Mouse (Mus musculus) brown adipose tissue, adult 24 weeks (tissue): ENCODE results near the gene Arap1. TPM values are rescaled to one million over a fixed set of nuclear protein-coding genes. Genes with fewer than 3 reads are reported as not detected.
A peak's percentile ranks its signal among the peaks of the same experiment; 100 is the strongest.

Experiments
- H3K27ac ChIP-seq: fragments of 200-500 bp; replicated peaks from 2 replicates; pipeline ENCODE4 v1.5.1; 2012; ENCODE audit warnings: low read depth, mild to moderate bottlenecking, low read length
- H3K4me1 ChIP-seq: fragments of 200-500 bp; 2 replicates; pipeline ENCODE4 v1.6.1; 2012; ENCODE audit warnings: low read length, mixed read lengths; ENCODE audit not compliant: control insufficient read depth, insufficient read depth, insufficient read length
- H3K4me3 ChIP-seq: fragments of 200-500 bp; 2 replicates; pipeline ENCODE4 v1.5.1; 2012; ENCODE audit warnings: low read depth, mild to moderate bottlenecking, low read length, moderate library complexity; ENCODE audit not compliant: insufficient read depth
- polyA plus RNA-seq: library from polyadenylated mRNA; stranded (reverse); fragments of >200 nt; gene quantifications from 2 replicates; pipeline ENCODE4 v1.2.4, GENCODE M21; 2012; ENCODE audit not compliant: missing spikeins, insufficient read depth, insufficient read length

Arap1 gene
- polyA plus RNA-seq, 1 experiment = 23.3 TPM

DNA sequence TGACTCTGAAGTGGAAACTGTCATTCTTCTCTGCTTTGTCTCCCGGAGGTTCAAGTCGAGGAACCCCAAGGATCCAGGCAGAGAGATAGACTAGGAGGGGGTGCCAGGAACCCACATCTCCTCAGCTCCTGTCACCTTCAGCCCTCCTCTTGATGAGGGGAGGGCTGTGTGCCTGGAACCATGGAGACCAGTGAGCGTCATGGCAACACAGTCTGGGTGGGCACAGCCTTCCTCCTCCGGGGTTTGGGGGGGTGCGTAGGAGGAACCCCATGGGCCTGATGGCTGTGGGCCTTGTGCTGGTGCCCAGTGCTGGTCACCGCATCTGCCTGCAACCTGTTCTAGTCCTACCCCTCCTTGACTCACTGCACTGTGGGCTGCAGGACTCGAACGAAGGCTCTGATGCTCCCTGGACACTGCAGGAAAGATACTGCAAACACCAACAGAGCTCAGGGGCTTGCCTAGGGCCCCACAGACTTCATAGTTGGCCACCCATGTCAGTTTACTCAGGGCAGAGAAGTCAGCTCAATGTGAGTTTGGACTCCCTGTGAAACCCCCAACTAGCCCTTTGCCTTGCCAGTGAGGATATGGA, 67.7 kb downstream of the Arap1 start:
- no peaks in the 10 kb centered on the region for H3K4me1 ChIP-seq
- no peak overlapping the region for H3K4me3 ChIP-seq
- no peak overlapping the region for H3K27ac ChIP-seq

DNA sequence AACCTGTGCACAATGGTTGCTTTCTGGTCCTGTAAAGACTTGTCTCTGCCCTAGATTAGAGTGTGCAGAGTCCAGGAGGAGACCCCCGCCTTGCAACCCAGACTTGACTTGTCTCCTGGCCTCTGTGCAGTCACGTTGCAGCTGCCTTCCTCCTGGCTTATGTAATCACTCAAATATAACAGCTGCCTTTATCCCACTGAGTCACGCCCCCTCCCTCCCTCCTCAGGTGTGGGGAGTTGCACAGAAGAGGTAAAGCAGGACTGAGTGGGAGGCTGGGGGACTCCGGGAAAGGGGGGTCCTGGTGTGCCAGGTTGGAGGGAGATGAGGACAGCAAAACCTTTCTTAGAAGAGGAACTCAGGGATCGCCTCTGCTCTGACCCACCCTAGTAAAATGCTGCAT, 68.5 kb downstream of the Arap1 start:
- Histone ChIP-seq H3K4me3 (no peak overlapping the region), H3K27ac (no peak overlapping the region), H3K4me1 (no peaks in the 10 kb centered on the region)

DNA sequence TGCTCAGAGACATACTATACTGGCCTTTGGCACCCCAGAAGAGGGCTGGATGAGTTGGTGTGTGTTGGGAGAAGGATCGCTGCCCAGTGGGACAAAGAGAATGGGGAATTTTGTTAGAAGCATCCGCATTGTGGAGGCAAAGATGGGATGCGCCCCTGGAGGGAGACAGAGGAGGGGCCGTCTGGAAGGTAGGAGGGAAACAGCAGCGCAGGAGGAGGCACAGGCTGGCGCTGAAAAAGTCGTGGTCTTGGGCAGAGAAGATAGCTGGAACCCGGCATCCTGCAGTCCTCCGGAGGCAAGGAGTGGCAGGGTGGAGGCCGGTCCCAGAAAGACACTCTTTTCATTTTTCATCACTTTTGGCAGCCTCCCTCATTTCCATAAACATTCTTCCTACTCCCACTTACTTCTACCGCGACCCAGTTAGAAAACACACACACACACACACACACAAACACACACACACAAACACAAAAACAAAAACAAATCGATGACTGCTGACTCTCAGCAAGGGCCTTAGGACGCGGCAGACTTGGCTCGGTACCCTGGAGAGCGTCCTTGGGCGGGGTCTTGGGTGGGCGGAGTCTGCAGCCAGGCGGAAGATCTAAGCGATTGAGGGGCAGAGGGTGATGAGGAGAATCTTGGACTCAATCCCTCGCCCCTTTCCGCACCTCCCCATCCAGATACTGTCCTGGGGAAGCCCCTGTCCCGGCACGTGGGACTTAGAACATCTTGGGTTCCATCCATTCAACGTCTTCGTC, 71.3 kb downstream of the Arap1 start:
- Histone ChIP-seq H3K27ac (no peak overlapping the region), H3K4me1 (no peaks in the 10 kb centered on the region), H3K4me3 (no peak overlapping the region)

DNA sequence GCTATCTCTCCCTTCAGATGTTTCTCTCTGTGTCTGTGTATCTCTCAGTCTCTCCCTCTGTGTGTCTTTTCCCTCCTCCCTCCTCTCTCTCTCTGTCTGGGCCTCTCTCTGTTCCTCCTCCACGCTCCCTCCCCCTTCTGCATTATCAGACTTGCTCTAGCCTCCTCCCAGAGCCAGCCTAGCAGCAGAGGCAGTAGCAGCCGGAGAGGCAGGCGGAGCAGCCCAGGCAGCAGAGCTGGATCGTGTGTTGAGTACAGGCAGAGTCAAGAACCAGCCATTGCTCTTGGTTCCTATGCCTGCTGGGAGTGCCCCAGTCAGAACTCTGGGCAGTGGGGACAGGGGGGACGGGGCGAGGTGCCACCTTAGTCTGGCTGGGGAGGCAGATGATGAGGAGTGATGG, 73.7 kb downstream of the Arap1 start, which contains the start of gene Pde2a:
Pde2a (plus strand) TSS at position 163 of the 400 bp plus-strand sequence.
- Histone ChIP-seq H3K4me3 (no peak within 1 kb of the TSS), H3K27ac (no peak within 1 kb of the TSS), H3K4me1 (no peaks in the 10 kb centered on the region)

DNA sequence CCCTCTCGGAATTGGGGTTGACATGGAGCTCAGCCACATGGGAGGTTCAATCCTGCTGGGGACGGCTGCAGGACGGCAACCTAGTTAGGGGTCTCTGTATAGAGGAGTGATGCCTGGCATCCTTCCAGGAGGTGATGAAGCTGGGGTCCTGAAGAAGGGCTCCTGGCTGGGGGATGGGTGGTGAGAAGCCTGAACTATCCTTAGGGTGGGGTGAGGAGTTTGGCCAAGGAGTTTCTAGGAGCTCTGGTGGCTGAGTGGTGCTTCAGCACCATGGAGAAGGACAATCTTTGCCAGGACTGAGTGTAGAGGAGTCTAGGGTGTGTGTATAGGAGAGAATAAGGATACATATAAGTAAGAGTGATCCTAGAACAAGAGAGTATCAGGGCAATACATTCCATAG, 74.2 kb downstream of the Arap1 start:
- Histone ChIP-seq H3K27ac (no peak overlapping the region), H3K4me1 (no peaks in the 10 kb centered on the region), H3K4me3 (no peak overlapping the region)

DNA sequence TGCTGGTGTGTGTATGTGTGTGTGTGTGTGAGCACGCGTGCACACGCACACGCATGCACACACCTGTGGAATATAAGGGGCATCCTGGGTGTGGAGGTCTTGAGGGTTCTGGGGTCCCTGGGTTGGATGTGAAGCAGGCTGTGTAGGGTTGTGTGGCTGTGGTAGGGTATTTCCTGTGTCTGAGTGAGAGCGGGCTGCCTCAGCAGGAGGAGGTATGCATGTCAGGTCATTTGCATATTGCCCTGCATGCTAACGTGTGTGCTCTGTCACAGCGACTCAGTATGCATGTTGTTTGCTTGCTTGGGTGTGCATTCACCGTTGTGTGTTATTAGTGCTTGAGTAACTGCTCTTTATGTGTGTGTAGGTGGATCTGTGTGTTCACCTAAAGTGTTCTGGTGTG, 74.8 kb downstream of the Arap1 start:
- Histone ChIP-seq H3K27ac (no peak overlapping the region), H3K4me3 (no peak overlapping the region), H3K4me1 (no peaks in the 10 kb centered on the region)

DNA sequence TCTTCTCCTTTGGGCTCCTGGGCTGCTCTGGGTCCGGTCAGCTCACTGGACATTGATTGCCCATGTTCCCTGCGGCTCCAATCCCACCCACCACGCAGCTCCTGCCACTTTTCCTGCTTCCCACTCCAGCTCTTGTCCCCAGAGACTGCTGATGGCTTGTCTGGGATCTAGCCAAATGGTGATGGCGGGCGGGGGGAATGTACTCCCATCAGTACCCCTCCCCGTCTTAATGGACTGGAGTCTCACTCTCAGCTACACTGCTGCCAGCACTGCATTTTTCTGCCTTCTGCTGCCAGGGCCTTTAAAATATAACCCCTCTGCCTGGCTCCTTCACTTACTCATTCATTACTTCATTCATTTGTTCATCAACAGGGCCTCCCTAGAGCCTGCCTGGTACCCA, 76.1 kb downstream of the Arap1 start:
- Histone ChIP-seq H3K27ac (no peak overlapping the region), H3K4me3 (no peak overlapping the region), H3K4me1 (no peaks in the 10 kb centered on the region)

DNA sequence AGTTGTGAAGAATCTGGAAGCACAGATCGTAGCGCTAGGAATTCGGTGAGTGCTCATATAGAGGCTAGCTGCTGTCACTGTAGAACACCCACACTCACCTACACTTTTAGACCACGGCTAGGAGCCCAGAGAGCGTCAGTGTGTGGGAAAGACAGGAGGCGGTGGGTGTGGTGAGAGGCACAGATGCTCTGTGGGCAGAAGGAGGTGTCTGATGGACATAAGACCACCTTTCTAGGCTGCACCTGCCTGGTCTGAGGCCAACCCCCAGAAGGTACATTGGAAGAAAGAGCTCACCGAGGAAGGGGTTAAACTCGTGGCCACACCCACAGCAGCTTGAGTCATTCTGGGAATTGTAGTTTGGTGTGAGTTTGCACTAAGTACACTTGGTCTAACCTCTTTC, 78.8 kb downstream of the Arap1 start:
- Histone ChIP-seq H3K4me1 (no peaks in the 10 kb centered on the region), H3K4me3 (no peak overlapping the region), H3K27ac (no peak overlapping the region)

DNA sequence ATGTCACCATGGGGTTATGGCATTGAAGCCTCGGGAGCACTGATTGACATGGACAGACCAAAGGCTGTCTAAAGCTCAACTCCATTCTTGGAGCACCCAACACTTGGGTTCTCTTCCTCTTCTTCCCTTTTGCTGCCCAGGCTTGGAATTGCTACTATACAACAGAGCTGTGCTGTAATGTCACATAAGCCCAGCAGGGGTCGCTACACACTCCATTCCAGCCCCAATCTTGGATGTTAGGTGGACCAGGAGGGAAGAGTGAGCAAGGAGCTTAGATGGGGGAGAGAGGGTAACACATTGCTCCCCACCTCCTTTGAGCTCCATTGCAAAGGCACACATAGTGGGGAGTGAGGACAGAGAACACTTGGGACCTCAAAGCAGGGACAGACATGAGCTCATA, 79.9 kb downstream of the Arap1 start:
- Histone ChIP-seq H3K4me1 (no peaks in the 10 kb centered on the region), H3K4me3 (no peak overlapping the region), H3K27ac (no peak overlapping the region)

DNA sequence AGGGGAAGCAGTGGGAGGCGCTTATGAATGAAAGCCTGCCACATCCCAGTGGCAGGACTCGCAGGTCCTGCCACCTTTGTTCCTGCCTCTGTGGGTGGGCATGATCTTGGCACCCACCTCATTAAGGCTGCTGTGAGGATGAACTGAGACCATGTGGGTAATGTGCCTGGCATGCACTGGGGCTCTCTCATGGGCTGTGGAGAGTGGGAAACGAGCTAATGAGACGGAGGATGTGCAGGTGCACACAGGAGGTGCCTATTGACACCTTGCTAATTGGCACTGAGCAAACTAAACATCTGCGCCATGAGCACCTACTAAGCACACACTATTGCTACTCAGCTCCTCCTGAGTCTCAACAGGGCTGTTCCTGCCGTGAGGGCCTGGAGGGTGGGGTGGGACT, 87.2 kb downstream of the Arap1 start:
- no peak overlapping the region for H3K4me3 ChIP-seq
- no peaks in the 10 kb centered on the region for H3K4me1 ChIP-seq
- no peak overlapping the region for H3K27ac ChIP-seq

DNA sequence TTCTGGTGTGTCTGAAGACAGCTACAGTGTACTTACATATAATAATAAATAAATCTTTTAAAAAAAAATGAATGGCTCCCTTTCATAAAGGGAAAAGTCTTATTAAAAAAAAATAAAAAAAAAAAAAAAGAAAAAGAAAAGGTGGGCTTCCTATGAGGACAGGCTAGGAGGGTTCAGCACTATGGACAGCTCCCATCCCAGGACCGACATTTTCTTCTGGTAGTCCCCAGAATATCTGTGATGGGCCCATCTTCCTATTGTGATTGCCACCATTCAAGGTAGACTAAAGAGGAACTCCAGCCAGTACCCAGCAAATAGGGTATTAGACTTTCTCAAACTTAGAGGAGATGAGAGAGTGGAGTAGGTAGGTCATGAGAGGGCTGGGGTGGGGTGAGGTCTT, 90.0 kb downstream of the Arap1 start:
- Histone ChIP-seq H3K4me3 (no peak overlapping the region), H3K27ac (no peak overlapping the region), H3K4me1 (no peaks in the 10 kb centered on the region)

DNA sequence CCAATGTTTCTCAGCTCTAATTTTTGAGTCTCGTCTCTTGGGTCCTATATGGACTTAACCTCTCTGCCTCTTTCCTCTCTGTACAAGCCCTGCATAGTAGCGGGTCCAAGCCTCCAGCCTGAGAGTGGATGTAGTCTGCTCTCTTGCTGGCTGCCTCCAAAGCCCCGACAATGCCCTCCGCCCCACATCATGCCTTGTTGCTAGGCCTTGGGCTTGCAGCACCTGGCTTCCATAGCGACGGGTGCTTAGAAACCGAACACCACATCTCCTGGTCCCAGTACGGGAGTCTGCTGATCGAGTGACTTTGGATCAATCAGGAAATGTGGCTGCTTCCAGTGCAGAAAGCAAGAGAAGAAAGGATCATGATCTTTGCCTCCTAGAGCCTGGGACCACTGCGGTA, 95.2 kb downstream of the Arap1 start:
- Histone ChIP-seq H3K4me3 (no peak overlapping the region), H3K4me1 (no peaks in the 10 kb centered on the region), H3K27ac (no peak overlapping the region)

DNA sequence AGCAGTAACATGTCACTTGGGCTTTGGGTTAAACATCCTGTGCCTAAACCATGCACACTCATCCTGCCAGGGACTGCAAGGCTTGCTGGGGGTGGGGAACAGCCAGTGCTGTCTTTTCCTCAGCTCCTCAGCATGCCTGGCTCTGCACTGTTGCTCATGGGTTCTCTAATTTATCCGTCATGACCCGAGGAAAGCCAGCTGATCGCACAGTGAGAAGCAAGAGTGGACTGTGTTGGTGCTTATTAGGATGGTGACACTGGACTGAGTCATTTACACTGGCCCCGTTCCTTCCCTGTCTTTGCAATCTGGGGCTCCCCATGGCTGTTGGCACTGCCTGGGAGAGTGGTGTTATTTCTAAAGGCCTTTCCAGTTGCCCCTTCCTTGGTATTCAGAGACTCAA, 96.3 kb downstream of the Arap1 start:
- Histone ChIP-seq H3K4me3 (no peak overlapping the region), H3K4me1 (no peaks in the 10 kb centered on the region), H3K27ac (no peak overlapping the region)

DNA sequence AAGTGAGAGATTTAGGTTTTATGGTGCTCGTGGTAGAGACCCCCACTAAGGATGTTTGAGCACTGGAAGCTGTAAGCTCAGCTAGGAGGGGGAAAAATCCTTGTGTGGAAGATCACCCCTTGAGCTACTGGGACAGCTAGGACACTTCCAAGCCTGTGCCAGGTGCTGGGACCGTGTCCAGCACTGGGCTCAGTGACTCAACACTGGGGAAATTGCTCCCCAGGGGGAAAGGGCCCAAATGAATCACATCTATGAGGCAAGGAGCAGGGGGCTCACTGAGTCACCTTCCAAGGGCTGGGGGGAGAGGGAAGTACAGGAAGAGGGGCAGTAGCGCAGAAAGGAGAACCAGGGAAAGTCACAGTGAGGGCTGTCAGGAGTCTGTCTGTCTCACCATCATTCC, 102.0 kb downstream of the Arap1 start:
- Histone ChIP-seq H3K4me3 (no peak overlapping the region), H3K4me1 (peaks cover 5% of the 10 kb centered on the region; the same call in 1 of the 2 replicates), H3K27ac (no peak overlapping the region)

DNA sequence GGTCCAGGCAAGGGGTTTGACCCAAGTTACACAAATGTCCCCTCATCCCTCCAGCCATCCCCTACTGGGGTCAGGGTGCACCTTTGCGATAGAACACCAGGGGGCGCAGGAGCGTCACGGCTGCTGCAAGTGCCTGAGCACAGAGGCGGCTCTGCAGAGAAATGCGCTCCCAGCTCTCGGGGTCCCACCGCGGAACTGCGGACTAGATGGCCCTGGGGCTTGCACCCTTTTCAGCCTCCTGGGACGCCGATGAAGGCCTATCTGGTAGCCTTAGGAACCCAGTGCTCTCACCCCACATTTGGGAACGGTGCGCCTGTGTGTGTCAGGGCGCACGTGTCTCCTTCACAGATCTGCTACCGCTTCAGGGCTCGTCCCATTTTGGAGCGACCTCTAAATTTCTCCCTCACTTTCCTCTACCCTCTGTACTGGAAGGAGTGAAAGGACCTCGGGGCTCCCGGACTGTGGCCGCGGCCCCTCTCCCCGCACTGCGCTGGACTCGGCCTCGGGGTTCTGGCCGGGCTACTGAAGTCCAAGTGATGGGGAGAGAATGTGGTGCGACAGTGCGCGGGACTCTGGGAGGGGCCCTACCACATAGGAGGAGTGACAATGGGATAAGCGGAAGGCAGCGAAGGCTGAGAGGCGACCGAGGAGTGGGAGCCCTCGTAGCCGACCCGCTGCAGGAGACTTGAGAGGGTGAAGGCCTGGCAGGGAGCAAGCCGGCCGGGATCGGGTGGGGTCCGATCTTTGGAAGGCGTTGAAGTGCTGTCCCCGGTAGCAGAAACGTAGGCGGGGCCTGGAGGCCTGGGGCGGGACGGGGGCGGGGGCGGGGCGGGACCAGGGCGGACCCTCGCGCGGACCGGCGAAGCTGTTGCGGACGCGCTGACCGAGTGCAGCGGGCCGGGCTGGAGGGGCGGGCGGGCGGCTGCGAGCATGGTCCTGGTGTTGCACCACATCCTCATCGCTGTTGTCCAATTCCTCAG, 102.8 kb downstream of the Arap1 start:
- H3K4me3 ChIP-seq = peak overlapping the region; percentile 75
- peaks cover 13% of the 10 kb centered on the region for H3K4me1 ChIP-seq
- H3K27ac ChIP-seq = peak overlapping the region; percentile 95
